Mouse (Mus musculus): ENCODE data around the gene Slc25a34.

DNA sequence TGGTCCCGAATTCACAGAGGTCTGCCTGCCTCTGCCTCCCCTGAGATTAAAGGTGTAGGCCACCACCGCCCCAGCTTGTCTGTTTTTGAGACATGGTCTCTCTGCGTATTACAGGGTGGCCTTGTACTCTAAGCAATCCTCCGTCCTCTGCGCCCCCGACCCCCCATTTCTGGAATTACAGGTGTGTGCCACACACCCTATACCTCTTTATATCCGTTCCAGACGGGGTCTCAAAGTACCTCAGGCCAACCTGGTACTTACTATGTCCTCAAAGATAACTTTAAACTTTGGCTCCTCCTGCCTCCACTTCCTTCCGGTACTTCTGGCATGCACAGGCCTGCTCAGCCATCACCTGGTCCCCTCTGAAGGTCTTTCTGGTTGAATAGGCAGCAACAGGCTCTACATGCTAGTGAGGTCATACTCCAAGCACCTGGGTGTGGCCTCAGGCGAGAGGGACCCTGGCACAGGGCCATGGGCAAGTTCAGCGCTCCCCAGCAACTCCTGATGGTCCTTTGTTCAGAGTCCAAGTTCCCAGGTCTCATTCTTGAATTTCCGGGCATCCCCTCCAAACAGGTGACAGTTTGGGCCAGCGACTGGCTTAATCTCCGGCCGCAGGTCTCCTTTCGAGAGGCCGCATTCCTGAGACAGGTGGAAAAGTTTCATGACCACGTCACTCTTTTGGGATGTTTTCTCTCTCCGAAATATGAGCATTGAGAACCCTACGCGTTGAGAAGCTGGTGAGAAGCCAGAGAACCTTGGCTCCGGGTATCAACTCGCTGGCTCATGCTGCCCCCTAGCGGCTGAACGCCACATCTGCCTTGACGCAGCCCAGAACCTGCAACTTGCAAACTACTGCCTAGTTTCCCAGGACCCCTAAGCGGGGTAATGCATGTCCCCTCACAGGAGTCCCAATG is 48.6 kb downstream of the Slc25a34 start:
- TF ChIP-seq CTCF (conservative IDR thresholded peaks at IDR 0.05; ENCODE audit: low read length): peak; percentile 89
- TF ChIP-seq NANOG (IDR thresholded peaks at IDR 0.05; ENCODE audit: borderline replicate concordance, low read length): no peak
- TF ChIP-seq POU5F1 (IDR thresholded peaks at IDR 0.05; ENCODE audit: borderline replicate concordance, low read length): no peak

All from E14TG2a.4 (cell line).